Mouse (Mus musculus) layer of hippocampus, adult 8-10 months (tissue): ENCODE results near the gene Cd22. TPM values are rescaled to one million over a fixed set of nuclear protein-coding genes. Genes with fewer than 3 reads are reported as not detected.

Experiments used
- DNase-seq, 2 experiments: peaks; one replicate each; pipeline ENCODE4 v3.0.0; 2022; ENCODE audit warnings: low spot score in 2 of 2
- total RNA-seq, 4 experiments: library from RNA; stranded (reverse); gene quantifications; 2 replicates each; pipeline ENCODE4 v1.2.4; 2022

Gene Cd22
- total RNA-seq, 4 experiments from 2014 or later = 1.1 to 1.6 TPM; not detected in 2

DNA sequence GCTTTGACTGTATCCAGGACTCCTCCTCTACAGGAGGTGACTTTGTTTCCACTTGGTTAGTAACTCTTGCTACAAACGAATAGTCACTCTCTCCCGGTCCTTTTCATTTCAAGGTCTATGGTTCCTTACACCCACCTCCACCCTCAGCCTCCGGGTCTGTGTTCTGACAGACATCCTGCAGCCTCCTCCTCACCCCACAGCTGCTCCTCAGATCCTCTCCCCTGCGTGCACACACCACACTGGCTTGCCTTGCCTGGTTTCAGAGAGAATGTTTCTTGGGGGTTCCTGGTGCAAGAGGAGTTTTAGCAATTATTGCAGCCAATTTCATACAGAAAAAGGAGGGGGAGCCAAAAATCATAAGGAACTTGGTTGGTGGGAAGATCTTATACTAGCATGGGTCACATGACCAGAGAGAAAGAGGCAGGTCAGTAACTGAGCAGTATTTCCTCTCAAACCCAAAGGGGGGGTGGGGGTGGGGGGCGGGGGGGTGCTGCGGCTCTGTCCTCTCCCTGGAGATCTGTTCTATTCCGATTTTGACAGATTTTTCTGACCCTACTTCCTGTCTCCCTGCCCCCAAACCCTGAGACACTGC is 59.2 kb downstream of the Cd22 start:
- DNase-seq = no peak

DNA sequence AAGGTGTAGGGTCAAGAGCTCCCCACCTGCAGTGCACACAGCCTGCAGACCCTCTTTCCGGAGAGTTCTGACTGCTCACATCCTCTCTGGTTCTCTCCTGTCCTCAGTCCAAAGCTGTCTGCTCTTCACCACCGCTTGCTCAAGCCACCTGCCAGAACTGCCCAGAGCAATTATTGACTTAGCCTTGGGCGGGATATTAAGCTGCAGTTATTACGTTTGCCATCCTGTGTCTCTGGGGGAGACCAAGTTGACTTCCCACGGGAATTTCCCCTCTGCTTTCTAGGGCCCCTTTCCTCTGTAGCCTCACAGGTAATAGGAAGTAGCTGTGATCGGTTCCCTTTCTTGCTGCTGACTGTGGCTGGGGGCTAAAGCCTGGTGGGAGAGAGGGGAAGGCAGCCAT is 60.0 kb downstream of the Cd22 start:
- DNase-seq = no peak

Other genes with a start within 250 kb of the Cd22 start
- not detected for gene Etv2, start 244.5 kb downstream of the Cd22 start, total RNA-seq
- 10 to 100 TPM; 61.9 to 71.5 (median 70.1) TPM for gene Rbm42, start 230.0 kb downstream of the Cd22 start, total RNA-seq
- 1 to 10 TPM; 5.7 to 8.3 (median 6.8) TPM for gene Haus5, start 215.3 kb downstream of the Cd22 start, total RNA-seq
- gene Pmis2, start 208.7 kb downstream of the Cd22 start, total RNA-seq = not detected
- not detected for gene 2200002J24Rik, start 181.4 kb downstream of the Cd22 start, total RNA-seq
- gene Atp4a, start 168.1 kb downstream of the Cd22 start, total RNA-seq = 1 to 10 TPM; 1.1 to 2.1 (median 1.6) TPM
- gene Tmem147, start 150.8 kb downstream of the Cd22 start, total RNA-seq = 100 to 1,000 TPM; 110 to 119 (median 116) TPM
- not detected for gene Gapdhs, start 136.7 kb downstream of the Cd22 start, total RNA-seq
- 10 to 100 TPM in 1 of 4 experiments, 1 to 10 TPM in 3; 7.8 to 11.8 (median 8.4) TPM for gene Sbsn, start 128.9 kb downstream of the Cd22 start, total RNA-seq
- gene Dmkn, start 116.6 kb downstream of the Cd22 start, total RNA-seq = 1 to 10 TPM in 1 of 4 experiments, under 1 TPM in 2, not detected in 1; 0.84 to 1.5 (median 0.95) TPM
- not detected for gene Krtdap, start 92.4 kb downstream of the Cd22 start, total RNA-seq
- under 1 TPM in 1 of 4 experiments, not detected in 3; 0.20 TPM for gene Ffar2, start 56.6 kb downstream of the Cd22 start, total RNA-seq
- gene Ffar3, start 24.2 kb downstream of the Cd22 start, total RNA-seq = not detected
- not detected for gene Ffar1, start 18.8 kb downstream of the Cd22 start, total RNA-seq
- gene Mag, start 34.5 kb upstream of the Cd22 start, total RNA-seq = 100 to 1,000 TPM; 151 to 226 (median 183) TPM
- gene Hamp2, start 44.3 kb upstream of the Cd22 start, total RNA-seq = not detected
- not detected for gene Hamp, start 63.7 kb upstream of the Cd22 start, total RNA-seq
- gene Usf2, start 76.5 kb upstream of the Cd22 start, total RNA-seq = 100 to 1,000 TPM; 118 to 123 (median 120) TPM
- 1 to 10 TPM; 5.1 to 9.0 (median 6.0) TPM for gene Lsr, start 93.1 kb upstream of the Cd22 start, total RNA-seq
- under 1 TPM in 1 of 4 experiments, not detected in 3; 0.21 TPM for gene Fam187b, start 93.4 kb upstream of the Cd22 start, total RNA-seq
- 10 to 100 TPM; 27.5 to 36.2 (median 30.7) TPM for gene Fxyd5, start 162.1 kb upstream of the Cd22 start, total RNA-seq
- 100 to 1,000 TPM; 103 to 116 (median 108) TPM for gene Fxyd7, start 171.1 kb upstream of the Cd22 start, total RNA-seq
- gene Fxyd1, start 176.9 kb upstream of the Cd22 start, total RNA-seq = 100 to 1,000 TPM in 2 of 4 experiments, 10 to 100 TPM in 2; 80.5 to 263 (median 172) TPM
- gene Lgi4, start 179.0 kb upstream of the Cd22 start, total RNA-seq = 10 to 100 TPM; 38.3 to 64.2 (median 55.9) TPM
- gene Fxyd3, start 196.4 kb upstream of the Cd22 start, total RNA-seq = 1 to 10 TPM in 3 of 4 experiments, not detected in 1; 1.4 to 2.3 (median 1.6) TPM
- gene Hpn, start 234.9 kb upstream of the Cd22 start, total RNA-seq = 1 to 10 TPM; 4.8 to 9.5 (median 5.4) TPM
- 100 to 1,000 TPM; 572 to 623 (median 584) TPM for gene Scn1b, start 246.7 kb upstream of the Cd22 start, total RNA-seq